Mouse (Mus musculus) forebrain, postnatal 0 days (tissue): ENCODE results near the gene Ccdc27. TPM values are rescaled to one million over a fixed set of nuclear protein-coding genes. Genes with fewer than 3 reads are reported as not detected.
A peak's percentile ranks its signal among the peaks of the same experiment; 100 is the strongest.

ENCODE experiments used
- ATAC-seq: fragments of 200-750 bp; cut with Nextera tagmentation; 2 replicates; pipeline ENCODE4 v1.8.0; 2017; ENCODE audit warnings: mild to moderate bottlenecking, moderate library complexity
- DNase-seq: peaks from one replicate; pipeline ENCODE4 v3.0.0-alpha.2; 2015
- H3K27ac ChIP-seq: fragments of 300-500 bp; sonication (generic); 2 replicates; pipeline ENCODE4 v1.5.1; 2014; ENCODE audit warnings: low read depth, mild to moderate bottlenecking, antibody characterized with exemption, low read length, moderate library complexity, mixed read lengths
- H3K27me3 ChIP-seq: fragments of 300-500 bp; sonication (generic); 2 replicates; pipeline ENCODE4 v1.6.1; 2014; ENCODE audit warnings: mild to moderate bottlenecking, low read length, mixed read lengths; ENCODE audit not compliant: insufficient read depth
- H3K36me3 ChIP-seq: fragments of 300-500 bp; sonication (generic); 2 replicates; pipeline ENCODE4 v1.6.1; 2014; ENCODE audit warnings: mild to moderate bottlenecking, moderate library complexity; ENCODE audit not compliant: insufficient read depth
- H3K4me1 ChIP-seq: fragments of 300-500 bp; sonication (generic); 2 replicates; pipeline ENCODE4 v1.6.1; 2014; ENCODE audit warnings: antibody characterized with exemption; ENCODE audit not compliant: insufficient read depth
- H3K4me2 ChIP-seq: fragments of 300-500 bp; sonication (generic); 2 replicates; pipeline ENCODE4 v1.6.1; 2014; ENCODE audit warnings: low read depth, mild to moderate bottlenecking, moderate library complexity
- H3K4me3 ChIP-seq: fragments of 300-500 bp; sonication (generic); 2 replicates; pipeline ENCODE4 v1.5.1; 2014; ENCODE audit warnings: low read depth, low read length, mixed read lengths
- H3K9ac ChIP-seq: fragments of 300-500 bp; sonication (generic); 2 replicates; pipeline ENCODE4 v1.6.1; 2014; ENCODE audit warnings: mild to moderate bottlenecking
- H3K9me3 ChIP-seq: fragments of 300-500 bp; sonication (generic); 2 replicates; pipeline ENCODE4 v1.6.1; 2016; ENCODE audit warnings: low read length
- CTCF ChIP-seq: sonication (generic); IDR thresholded peaks from 2 replicates; pipeline ENCODE4 v1.5.1; 2016; ENCODE audit warnings: antibody characterized with exemption, control low read depth, low read depth
- WGBS: fragments of 180-500 bp; shearing (Covaris S2); extraction: QIAGEN DNeasy Blood & Tissue Kit; methylation state at CpG from one replicate; pipeline ENCODE4 v1.1.7; 2014; 5-methylcytosine and 5-hydroxymethylcytosine counted together
- polyA plus RNA-seq: library from polyadenylated mRNA; unstranded; fragments of >200 nt; fragmentation: Nextera tagmentation; extraction: Ambion mirVana; gene quantifications from 2 replicates; pipeline ENCODE4 v1.2.1, GENCODE M21; 2015
- total RNA-seq: library from RNA; depleted of rRNA; stranded (reverse); fragments of >200 nt; gene quantifications from 2 replicates; pipeline ENCODE4 v1.2.3, GENCODE M21; 2014

Gene Ccdc27
- total and polyA plus RNA-seq, 2 experiments from 2014 or later: not detected

DNA sequence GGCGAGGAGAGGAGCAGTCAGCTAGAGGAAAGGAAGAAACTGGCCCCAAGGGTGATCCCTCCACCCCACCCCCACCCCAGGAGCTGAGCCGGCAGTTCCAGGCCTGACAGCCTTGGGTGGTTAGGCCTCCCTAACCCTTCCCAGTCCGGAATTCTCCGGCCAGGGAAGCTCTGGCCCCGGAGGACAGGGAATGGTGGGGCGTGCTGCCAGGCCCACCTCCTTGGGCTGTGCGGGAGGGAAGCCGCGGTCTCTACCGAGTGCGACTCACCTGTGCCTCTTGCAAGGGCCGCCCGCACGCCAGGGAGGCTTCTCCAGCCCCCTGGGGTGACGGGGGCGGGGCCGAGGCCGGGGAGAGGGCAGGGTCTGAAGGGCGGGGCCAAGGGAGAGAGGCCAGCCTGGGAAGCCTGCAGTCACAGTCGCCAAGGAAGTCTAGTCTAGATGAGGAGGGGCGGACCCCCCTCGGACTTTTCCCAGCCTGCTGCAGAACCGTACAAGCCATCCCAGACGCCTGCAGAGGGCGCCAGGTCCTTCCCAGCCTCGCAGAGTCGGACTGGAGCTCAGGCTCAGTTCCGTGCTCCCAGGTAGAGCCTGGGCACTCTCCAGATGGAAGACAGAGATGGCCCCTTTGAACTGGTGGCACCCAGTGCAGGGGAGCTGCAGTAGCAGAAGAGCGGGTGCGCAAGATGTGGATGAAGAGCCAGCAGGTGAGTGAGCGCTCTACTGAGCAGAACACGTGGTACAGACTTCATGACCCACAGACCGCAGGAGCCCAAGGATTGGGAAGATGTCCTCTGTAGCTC lies 16.6 kb downstream of the Ccdc27 start, which contains the start of gene Smim1:
Smim1 (minus strand) TSS at position 590 of the 800 bp plus-strand sequence.
- ATAC-seq (peak; percentile 62), DNase-seq (peak; percentile 42)
- peaks cover 23% of the 10 kb centered on the region for H3K27me3 ChIP-seq
- no peak within 1 kb of the TSS for H3K27ac ChIP-seq
- peak within 1 kb of the TSS; percentile 46 for H3K4me2 ChIP-seq
- no peak within 1 kb of the TSS; the same call in 1 of the 2 replicates for H3K9ac ChIP-seq
- H3K36me3 ChIP-seq: peaks cover 18% of the 10 kb centered on the region
- peak; percentile 64 for TF ChIP-seq CTCF
- no peaks in the 10 kb centered on the region for H3K4me1 ChIP-seq
- WGBS: 3% methylated on average over 33 of the region's 33 CpGs
- H3K4me3 ChIP-seq: peak within 1 kb of the TSS; percentile 25; the same call in 1 of the 2 replicates
- no peaks in the 10 kb centered on the region for H3K9me3 ChIP-seq

DNA sequence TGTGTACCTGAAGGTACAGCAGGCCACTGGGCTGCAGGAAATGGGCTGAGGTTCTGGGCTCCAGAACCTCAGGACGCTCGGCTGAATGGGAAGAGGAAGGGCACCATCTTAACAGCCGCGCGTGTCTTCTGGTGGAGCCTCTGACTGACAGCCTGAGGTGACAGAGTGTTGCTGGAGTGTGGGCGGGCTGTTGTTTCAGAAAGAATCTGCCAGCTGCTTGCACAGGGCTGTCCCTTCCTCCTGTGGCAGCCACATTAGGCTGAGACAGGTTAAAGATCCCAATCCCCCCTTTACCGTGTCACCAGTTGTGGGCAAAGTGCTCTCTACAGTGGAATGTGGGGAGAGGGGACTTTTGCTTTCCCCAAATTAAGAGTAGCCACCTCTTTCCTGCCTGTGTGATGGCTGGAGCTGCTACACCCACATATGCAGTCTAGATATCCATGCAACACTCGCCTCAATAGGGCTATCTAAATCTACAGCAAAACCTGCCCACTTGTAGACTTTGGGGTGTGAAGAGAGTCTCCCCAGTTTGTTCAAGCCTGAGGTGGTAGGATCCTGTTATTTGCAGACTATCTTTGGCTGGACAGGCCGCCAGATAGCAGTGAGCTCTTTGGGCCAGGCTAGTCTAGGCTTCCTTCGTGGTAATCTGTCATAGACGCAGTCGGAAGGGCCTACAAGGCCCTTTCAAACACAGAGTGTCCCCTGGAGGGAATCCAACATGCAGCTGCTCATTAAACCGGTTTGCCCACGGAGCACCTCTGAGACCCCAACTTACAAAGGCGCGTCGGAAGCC lies 17.6 kb downstream of the Ccdc27 start:
- WGBS: 35% methylated on average over 17 of the region's 17 CpGs
- TF ChIP-seq CTCF: no peak
- peaks cover 25% of the 10 kb centered on the region for H3K36me3 ChIP-seq
- no peak overlapping the region for H3K4me2 ChIP-seq
- no peak overlapping the region for H3K27ac ChIP-seq
- H3K4me1 ChIP-seq: no peaks in the 10 kb centered on the region
- no peak for DNase-seq
- peaks cover 23% of the 10 kb centered on the region for H3K27me3 ChIP-seq
- ATAC-seq: no peak
- no peaks in the 10 kb centered on the region for H3K9me3 ChIP-seq
- no peak overlapping the region for H3K9ac ChIP-seq
- H3K4me3 ChIP-seq: no peak overlapping the region

DNA sequence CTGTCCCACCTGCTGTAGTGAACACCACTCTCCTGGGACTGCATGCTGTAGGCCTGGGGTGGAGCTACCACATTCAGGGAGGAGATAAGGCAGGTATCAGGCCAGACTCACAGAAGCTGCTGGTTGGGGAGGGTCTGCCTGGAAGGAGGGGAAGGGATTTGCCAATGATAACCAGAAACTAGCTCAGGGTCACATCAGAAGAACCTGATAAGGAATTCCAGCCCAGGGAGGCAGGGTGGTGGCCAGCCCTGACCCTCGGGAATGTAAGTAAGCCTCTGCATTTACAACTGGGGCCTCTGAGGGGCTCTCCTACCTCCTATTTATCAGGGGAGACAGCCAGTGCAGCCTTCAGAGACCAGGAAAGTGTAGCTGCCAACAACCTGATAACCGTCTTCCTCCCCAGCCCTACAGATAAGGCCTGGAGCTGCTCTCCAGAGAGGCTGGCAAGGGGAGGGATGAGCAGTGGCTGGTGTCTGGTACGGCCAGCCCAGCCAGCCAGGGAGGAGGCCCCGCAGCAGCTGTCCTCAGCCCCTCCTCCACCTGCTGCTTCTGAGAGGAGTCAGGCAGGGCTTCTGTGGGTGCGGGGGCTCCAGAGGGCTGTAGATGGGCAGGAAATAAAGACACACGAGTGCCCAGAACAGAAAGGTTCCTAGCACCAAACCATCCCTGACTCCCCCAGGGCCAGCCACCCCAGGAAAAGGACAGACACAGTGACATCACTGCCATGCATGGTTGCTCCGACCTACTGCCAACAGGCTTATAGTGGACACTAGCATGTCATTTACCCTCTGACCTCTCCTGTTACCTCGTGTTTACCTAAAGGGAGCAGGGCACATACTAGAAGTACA lies 18.5 kb downstream of the Ccdc27 start:
- H3K27ac ChIP-seq: no peak overlapping the region
- no peaks in the 10 kb centered on the region for H3K9me3 ChIP-seq
- DNase-seq: no peak
- no peak overlapping the region for H3K4me2 ChIP-seq
- no peak for TF ChIP-seq CTCF
- no peak overlapping the region for H3K9ac ChIP-seq
- peaks cover 35% of the 10 kb centered on the region for H3K36me3 ChIP-seq
- 30% methylated on average over 8 of the region's 8 CpGs for WGBS
- H3K4me3 ChIP-seq: no peak overlapping the region
- no peaks in the 10 kb centered on the region for H3K4me1 ChIP-seq
- peaks cover 23% of the 10 kb centered on the region for H3K27me3 ChIP-seq
- ATAC-seq: no peak

DNA sequence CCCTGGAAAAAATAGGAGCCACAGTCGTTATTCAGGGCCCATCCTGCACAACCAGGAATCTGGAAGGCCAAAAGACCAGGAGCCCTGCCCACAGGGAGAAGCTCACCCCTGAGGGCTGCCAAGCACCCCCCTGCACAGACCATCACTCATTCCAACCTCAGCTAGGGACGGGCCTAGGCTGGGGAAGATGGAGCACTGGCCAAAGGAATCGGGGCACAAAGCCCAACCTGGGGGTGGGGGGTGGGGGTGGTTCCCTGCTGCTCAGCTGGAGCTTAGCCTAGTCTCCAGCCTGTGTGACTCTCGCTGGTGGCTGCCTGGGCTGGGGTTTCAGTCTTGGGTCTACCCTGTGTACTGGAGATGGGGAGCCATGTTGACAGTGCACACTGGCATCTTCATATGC lies 19.6 kb downstream of the Ccdc27 start:
- no peak for TF ChIP-seq CTCF
- H3K9ac ChIP-seq: no peak overlapping the region
- peaks cover 23% of the 10 kb centered on the region for H3K27me3 ChIP-seq
- 23% methylated on average over 4 of the region's 4 CpGs for WGBS
- no peaks in the 10 kb centered on the region for H3K4me1 ChIP-seq
- no peak overlapping the region for H3K4me2 ChIP-seq
- H3K36me3 ChIP-seq: peaks cover 46% of the 10 kb centered on the region
- no peak overlapping the region for H3K27ac ChIP-seq
- no peaks in the 10 kb centered on the region for H3K9me3 ChIP-seq
- no peak overlapping the region for H3K4me3 ChIP-seq
- DNase-seq (no peak), ATAC-seq (peak; percentile 36; the same call in 1 of the 2 replicates)

DNA sequence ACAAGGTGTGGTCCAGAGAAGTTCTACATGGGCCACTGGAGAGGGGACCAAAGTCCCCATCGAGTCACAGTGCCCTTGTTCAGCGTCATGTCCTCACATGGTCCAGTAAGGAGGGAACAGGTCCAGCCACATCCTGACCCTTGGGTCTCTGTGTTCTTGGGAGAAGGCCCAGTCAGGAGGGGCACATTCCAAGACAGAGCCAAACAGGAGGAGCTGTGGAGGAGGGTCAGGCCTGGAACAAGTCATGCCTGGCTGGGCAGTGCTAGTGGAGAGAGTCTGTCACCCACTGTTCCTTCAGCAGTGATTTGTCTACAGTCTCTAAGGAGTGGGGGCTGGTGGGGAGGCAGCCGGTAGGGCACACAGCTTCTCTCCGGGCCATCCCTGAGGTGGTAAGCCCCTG lies 20.1 kb downstream of the Ccdc27 start:
- peak; percentile 18; the same call in 1 of the 2 replicates for ATAC-seq
- no peaks in the 10 kb centered on the region for H3K4me1 ChIP-seq
- H3K4me2 ChIP-seq: no peak overlapping the region
- no peaks in the 10 kb centered on the region for H3K9me3 ChIP-seq
- no peak for TF ChIP-seq CTCF
- no peak overlapping the region for H3K27ac ChIP-seq
- WGBS: 82% methylated on average over 4 of the region's 4 CpGs
- no peak overlapping the region for H3K4me3 ChIP-seq
- H3K27me3 ChIP-seq: peaks cover 21% of the 10 kb centered on the region
- peaks cover 49% of the 10 kb centered on the region for H3K36me3 ChIP-seq
- no peak overlapping the region for H3K9ac ChIP-seq
- no peak for DNase-seq

DNA sequence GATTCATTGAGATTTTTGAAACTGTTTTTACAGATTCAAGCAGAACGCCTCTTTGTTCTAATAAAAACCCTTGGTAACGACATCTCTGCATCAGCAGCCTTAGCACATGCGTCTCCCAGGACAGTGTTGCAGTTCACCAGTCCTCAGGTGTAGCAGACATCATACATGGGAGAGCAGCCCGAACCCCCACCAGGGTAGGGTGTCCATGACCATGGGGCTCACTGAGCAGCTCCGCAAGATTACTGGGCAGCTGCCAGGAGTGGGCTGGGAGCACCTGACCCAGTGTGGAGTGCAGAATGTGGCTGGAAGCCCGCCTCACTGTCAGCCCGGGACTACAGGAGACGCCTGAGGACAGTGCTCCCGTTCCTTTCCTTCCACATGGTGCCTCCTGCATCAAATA lies 21.0 kb downstream of the Ccdc27 start:
- peaks cover 58% of the 10 kb centered on the region for H3K36me3 ChIP-seq
- no peak for TF ChIP-seq CTCF
- H3K4me2 ChIP-seq: no peak overlapping the region
- DNase-seq: no peak
- H3K4me3 ChIP-seq: no peak overlapping the region
- H3K9me3 ChIP-seq: no peaks in the 10 kb centered on the region
- peaks cover 14% of the 10 kb centered on the region for H3K27me3 ChIP-seq
- H3K4me1 ChIP-seq: no peaks in the 10 kb centered on the region
- WGBS: 86% methylated on average over 9 of the region's 9 CpGs
- H3K27ac ChIP-seq: no peak overlapping the region
- ATAC-seq: no peak
- H3K9ac ChIP-seq: no peak overlapping the region
